Mouse (Mus musculus) olfactory bulb, adult 2 months (tissue): Measurements from ENCODE around the gene Zfp687. TPM values are rescaled to one million over a fixed set of nuclear protein-coding genes. Genes with fewer than 3 reads are reported as not detected.
"Not testable (repeated sequence)": the region's sequence is repeated elsewhere in the genome, so short reads cannot be mapped to it uniquely, and the experiment has no call there.

Experiments used
- H3K27ac ChIP-seq: fragments of 200-500 bp; 2 replicates; pipeline ENCODE4 v1.5.1; 2012; ENCODE audit warnings: low read depth, low read length; ENCODE audit not compliant: insufficient read depth
- H3K4me1 ChIP-seq: fragments of 200-500 bp; 2 replicates; pipeline ENCODE4 v1.6.1; 2012; ENCODE audit warnings: low read length; ENCODE audit not compliant: control insufficient read depth, insufficient read depth
- H3K4me3 ChIP-seq: fragments of 200-500 bp; 2 replicates; pipeline ENCODE4 v1.5.1; 2012; ENCODE audit warnings: mild to moderate bottlenecking, low read depth, low read length, moderate library complexity; ENCODE audit not compliant: insufficient read depth
- CTCF ChIP-seq: fragments of 200-500 bp; IDR thresholded peaks from 2 replicates; pipeline ENCODE4 v1.5.1; 2012; ENCODE audit warnings: low read depth, mild to moderate bottlenecking, low read length, moderate library complexity; ENCODE audit not compliant: insufficient read depth
- POLR2A ChIP-seq: fragments of 200-500 bp; IDR thresholded peaks from 2 replicates; pipeline ENCODE4 v1.6.1; 2012; ENCODE audit warnings: mild to moderate bottlenecking, low read depth, low read length, moderate library complexity; ENCODE audit not compliant: insufficient read depth
- WGBS: fragments of 180-500 bp; shearing (Covaris S2); methylation state at CpG from one replicate; pipeline ENCODE4 v1.1.7; 2018; 5-methylcytosine and 5-hydroxymethylcytosine counted together
- polyA plus RNA-seq: library from polyadenylated mRNA; stranded (reverse); fragments of >200 nt; gene quantifications from 2 replicates; pipeline ENCODE4 v1.2.4, GENCODE M21; 2012; ENCODE audit warnings: low replicate concordance; ENCODE audit not compliant: missing spikeins, insufficient read depth, insufficient read length

Gene Zfp687
- polyA plus RNA-seq, 1 experiment: not detected

GRCm38 (mm10) chr3:95024551-95024950 lies 9.3 kb upstream of the Zfp687 start:
- no peak overlapping the region for H3K27ac ChIP-seq
- 7% methylated on average over 11 of the region's 11 CpGs for WGBS
- no peak for TF ChIP-seq CTCF
- TF ChIP-seq POLR2A: no peak
- H3K4me3 ChIP-seq: no peak overlapping the region
- peaks cover 8% of the 10 kb centered on the region for H3K4me1 ChIP-seq

- H3K4me3 ChIP-seq, H3K27ac ChIP-seq, H3K4me1 ChIP-seq: not testable (repeated sequence)
- 88% methylated on average over 5 of the region's 5 CpGs for WGBS
Observed at GRCm38 (mm10) chr3:95020956-95021355, 5.7 kb upstream of the Zfp687 start.

- 88% methylated on average over 2 of the region's 2 CpGs for WGBS
- Histone ChIP-seq H3K4me3 (no peak overlapping the region), H3K27ac (no peak overlapping the region), H3K4me1 (peaks cover 8% of the 10 kb centered on the region)
- no peak for TF ChIP-seq POLR2A
- no peak for TF ChIP-seq CTCF
Observed at GRCm38 (mm10) chr3:95018741-95019140, 3.5 kb upstream of the Zfp687 start.

- 2% methylated on average over 21 of the region's 21 CpGs for WGBS
- Histone ChIP-seq H3K4me3 (peak overlapping the region; percentile 73), H3K27ac (no peak overlapping the region), H3K4me1 (peaks cover 13% of the 10 kb centered on the region)
- TF ChIP-seq POLR2A: no peak
- TF ChIP-seq CTCF: no peak
Observed at GRCm38 (mm10) chr3:95016532-95017056, 1.3 kb upstream of the Zfp687 start.

GRCm38 (mm10) chr3:95015891-95016531 lies 763 bp upstream of the Zfp687 start:
- Histone ChIP-seq H3K4me1 (peaks cover 13% of the 10 kb centered on the region), H3K4me3 (peak overlapping the region; percentile 73), H3K27ac (peak overlapping the region; percentile 91)
- WGBS: under 1% methylated on average over 40 of the region's 40 CpGs
- no peak for TF ChIP-seq CTCF
- no peak for TF ChIP-seq POLR2A

- under 1% methylated on average over 44 of the region's 44 CpGs for WGBS
- Histone ChIP-seq H3K4me1 (peaks cover 13% of the 10 kb centered on the region), H3K4me3 (peak overlapping the region; percentile 85), H3K27ac (no peak overlapping the region; the same call in 1 of the 2 replicates)
- no peak for TF ChIP-seq POLR2A
- no peak for TF ChIP-seq CTCF
Observed at GRCm38 (mm10) chr3:95014428-95015151, 658 bp downstream of the Zfp687 start.

- 13% methylated on average over 13 of the region's 13 CpGs for WGBS
- Histone ChIP-seq H3K4me3 (peak overlapping the region; percentile 85), H3K4me1 (peaks cover 13% of the 10 kb centered on the region), H3K27ac (no peak overlapping the region)
- TF ChIP-seq CTCF: no peak
- TF ChIP-seq POLR2A: no peak
Observed at GRCm38 (mm10) chr3:95013699-95014427, 1.4 kb downstream of the Zfp687 start.

- H3K4me1 ChIP-seq: peaks cover 13% of the 10 kb centered on the region
- whole genome bisulfite sequencing: 85% methylated on average over 3 of the region's 3 CpGs
- no peak overlapping the region for H3K4me3 ChIP-seq
- H3K27ac ChIP-seq: no peak overlapping the region
- TF ChIP-seq POLR2A: no peak
Observed at GRCm38 (mm10) chr3:95012982-95013381, 2.3 kb downstream of the Zfp687 start.

GRCm38 (mm10) chr3:95010396-95010795 lies 4.9 kb downstream of the Zfp687 start:
- 87% methylated on average over 7 of the region's 7 CpGs for WGBS
- Histone ChIP-seq H3K27ac (no peak overlapping the region), H3K4me3 (no peak overlapping the region), H3K4me1 (peaks cover 13% of the 10 kb centered on the region)
- TF ChIP-seq POLR2A: no peak
- TF ChIP-seq CTCF: no peak
